Mouse (Mus musculus): ENCODE data around the gene Wrap53.

- no peak for TF ChIP-seq CTCF (IDR thresholded peaks at IDR 0.05)
- TF ChIP-seq EP300 (IDR thresholded peaks at IDR 0.05), result no peak
Measured at GRCm38 (mm10) chr11:69559183-69559582, 20.9 kb downstream of the Wrap53 start.

Data from lung, postnatal 0 days (tissue).